Mouse (Mus musculus) heart, embryonic 16.5 days (tissue): ENCODE results near the gene Ppp1r3d. TPM values are rescaled to one million over a fixed set of nuclear protein-coding genes. Genes with fewer than 3 reads are reported as not detected.

Source experiments
- ATAC-seq: fragments of 200-750 bp; cut with Nextera tagmentation; replicated peaks from 2 replicates; pipeline ENCODE4 v1.8.0; 2017; ENCODE audit warnings: moderate number of reproducible peaks; ENCODE audit not compliant: insufficient read depth, low FRiP score; ENCODE audit errors: extremely low read depth
- H3K27ac ChIP-seq: fragments of 300-500 bp; sonication (generic); 2 replicates; pipeline ENCODE4 v1.5.1; 2014; ENCODE audit warnings: mild to moderate bottlenecking, low read length, control low read depth, moderate library complexity
- H3K27me3 ChIP-seq: fragments of 300-500 bp; sonication (generic); 2 replicates; pipeline ENCODE4 v1.6.1; 2014; ENCODE audit warnings: low read length, mixed read lengths; ENCODE audit not compliant: control insufficient read depth, insufficient read depth
- H3K36me3 ChIP-seq: fragments of 300-500 bp; sonication (generic); 2 replicates; pipeline ENCODE4 v1.6.1; 2014; ENCODE audit not compliant: control insufficient read depth, insufficient read depth
- H3K4me1 ChIP-seq: fragments of 300-500 bp; sonication (generic); 2 replicates; pipeline ENCODE4 v1.6.1; 2014; ENCODE audit warnings: low read length, mixed read lengths; ENCODE audit not compliant: control insufficient read depth, insufficient read depth
- H3K4me2 ChIP-seq: fragments of 300-500 bp; sonication (generic); 2 replicates; pipeline ENCODE4 v1.6.1; 2014; ENCODE audit warnings: low read depth, mild to moderate bottlenecking, control low read depth, low read length
- H3K4me3 ChIP-seq: fragments of 300-500 bp; sonication (generic); 2 replicates; pipeline ENCODE4 v1.5.1; 2014; ENCODE audit warnings: mild to moderate bottlenecking, control low read depth, low read length
- H3K9ac ChIP-seq: fragments of 300-500 bp; sonication (generic); 2 replicates; pipeline ENCODE4 v1.6.1; 2014; ENCODE audit warnings: low read length, control low read depth
- H3K9me3 ChIP-seq: fragments of 300-500 bp; sonication (generic); replicated peaks from 2 replicates; pipeline ENCODE4 v1.6.1; 2016; ENCODE audit warnings: low read length; ENCODE audit not compliant: control insufficient read depth
- WGBS: fragments of 180-500 bp; shearing (Covaris S2); extraction: QIAGEN DNeasy Blood & Tissue Kit; methylation state at CpG from one replicate; pipeline ENCODE4 v1.1.7; 2014; 5-methylcytosine and 5-hydroxymethylcytosine counted together
- polyA plus RNA-seq: library from polyadenylated mRNA; unstranded; fragments of >200 nt; fragmentation: Nextera tagmentation; extraction: Ambion mirVana; gene quantifications from 2 replicates; pipeline ENCODE4 v1.2.1, GENCODE M21; 2015

The Ppp1r3d gene
- polyA plus RNA-seq, 1 experiment from 2014 or later: 22.9 TPM

GRCm38 (mm10) chr2:178422186-178422585, 7.9 kb upstream of the Ppp1r3d start:
- H3K27ac ChIP-seq: peak overlapping the region; percentile 80
- no peak; the same call in 1 of the 2 replicates for ATAC-seq
- peak overlapping the region; percentile 33 for H3K4me2 ChIP-seq

GRCm38 (mm10) chr2:178421603-178422002, 7.3 kb upstream of the Ppp1r3d start:
- ATAC-seq: 0 out of 2 replicates have a peak, but pooled peaks have one; percentile 25
- H3K4me2 ChIP-seq: peak overlapping the region; percentile 32
- peak overlapping the region; percentile 80 for H3K27ac ChIP-seq
- H3K36me3 ChIP-seq: peaks cover 19% of the 10 kb centered on the region
- peaks cover 29% of the 10 kb centered on the region for H3K4me1 ChIP-seq
- H3K9me3 ChIP-seq: peaks cover 7% of the 10 kb centered on the region
- WGBS: 32% methylated on average over 5 of the region's 6 CpGs
- no peak overlapping the region for H3K4me3 ChIP-seq
- no peaks in the 10 kb centered on the region for H3K27me3 ChIP-seq
- H3K9ac ChIP-seq: peak overlapping the region; percentile 18

More at GRCm38 (mm10) chr2:178422186-178422585, 7.9 kb upstream of the Ppp1r3d start:
- H3K4me3 ChIP-seq: no peak overlapping the region
- WGBS: 18% methylated on average over 2 of the region's 3 CpGs
- H3K9me3 ChIP-seq: peaks cover 7% of the 10 kb centered on the region
- peaks cover 19% of the 10 kb centered on the region for H3K36me3 ChIP-seq
- H3K9ac ChIP-seq: peak overlapping the region; percentile 18; the same call in 1 of the 2 replicates
- H3K4me1 ChIP-seq: peaks cover 23% of the 10 kb centered on the region
- H3K27me3 ChIP-seq: no peaks in the 10 kb centered on the region

- H3K9ac ChIP-seq: no peak overlapping the region; the same call in 1 of the 2 replicates
- H3K27me3 ChIP-seq: no peaks in the 10 kb centered on the region
- WGBS: 60% methylated on average over 9 of the region's 9 CpGs
- peaks cover 19% of the 10 kb centered on the region for H3K36me3 ChIP-seq
- peaks cover 7% of the 10 kb centered on the region for H3K9me3 ChIP-seq
- peaks cover 32% of the 10 kb centered on the region for H3K4me1 ChIP-seq
- no peak overlapping the region for H3K4me3 ChIP-seq
- H3K27ac ChIP-seq: no peak overlapping the region
- no peak for ATAC-seq
- H3K4me2 ChIP-seq: no peak overlapping the region
These were observed 6.3 kb upstream of the Ppp1r3d start for GRCm38 (mm10) chr2:178420576-178420975.

GRCm38 (mm10) chr2:178416970-178417369, 2.7 kb upstream of the Ppp1r3d start:
- Histone ChIP-seq H3K4me2 (peak overlapping the region; percentile 30; the same call in 1 of the 2 replicates), H3K9ac (no peak overlapping the region), H3K27me3 (0 out of 2 replicates have a peak, but pooled peaks cover 2% of the 10 kb centered on the region), H3K4me1 (peaks cover 38% of the 10 kb centered on the region), H3K4me3 (no peak overlapping the region), H3K9me3 (peaks cover 7% of the 10 kb centered on the region), H3K27ac (no peak overlapping the region), H3K36me3 (peaks cover 19% of the 10 kb centered on the region)
- ATAC-seq: no peak
- 61% methylated on average over 4 of the region's 4 CpGs for WGBS

- no peak for ATAC-seq
- Histone ChIP-seq H3K27me3 (0 out of 2 replicates have a peak, but pooled peaks cover 2% of the 10 kb centered on the region), H3K4me1 (peaks cover 34% of the 10 kb centered on the region), H3K27ac (no peak overlapping the region; the same call in 1 of the 2 replicates), H3K9ac (peak overlapping the region; percentile 43; the same call in 1 of the 2 replicates), H3K36me3 (peaks cover 19% of the 10 kb centered on the region), H3K9me3 (peaks cover 7% of the 10 kb centered on the region), H3K4me2 (peak overlapping the region; percentile 30), H3K4me3 (peak overlapping the region; percentile 20; the same call in 1 of the 2 replicates)
- WGBS: 27% methylated on average over 13 of the region's 13 CpGs
These were observed 2.2 kb upstream of the Ppp1r3d start for GRCm38 (mm10) chr2:178416427-178416826.

- WGBS: 37% methylated on average over 3 of the region's 3 CpGs
- ATAC-seq: no peak
- H3K4me1 ChIP-seq: peaks cover 30% of the 10 kb centered on the region
These were observed 827 bp upstream of the Ppp1r3d start for GRCm38 (mm10) chr2:178415150-178415448.

GRCm38 (mm10) chr2:178413481-178414260, 601 bp downstream of the Ppp1r3d start:
- WGBS: 8% methylated on average over 75 of the region's 75 CpGs

More at GRCm38 (mm10) chr2:178415150-178415448, 827 bp upstream of the Ppp1r3d start:
- Histone ChIP-seq H3K9me3 (peaks cover 7% of the 10 kb centered on the region), H3K27me3 (0 out of 2 replicates have a peak, but pooled peaks cover 2% of the 10 kb centered on the region), H3K4me2 (peak overlapping the region; percentile 99), H3K9ac (peak overlapping the region; percentile 85), H3K4me3 (peak overlapping the region; percentile 58), H3K27ac (peak overlapping the region; percentile 92), H3K36me3 (peaks cover 19% of the 10 kb centered on the region)

GRCm38 (mm10) chr2:178413081-178413480, 1.2 kb downstream of the Ppp1r3d start:
- no peak for ATAC-seq
- H3K27ac ChIP-seq: peak overlapping the region; percentile 92
- peak overlapping the region; percentile 99 for H3K4me2 ChIP-seq
- H3K4me3 ChIP-seq: peak overlapping the region; percentile 58
- WGBS: 37% methylated on average over 13 of the region's 13 CpGs
- peaks cover 34% of the 10 kb centered on the region for H3K4me1 ChIP-seq
- H3K36me3 ChIP-seq: peaks cover 4% of the 10 kb centered on the region
- peak overlapping the region; percentile 85 for H3K9ac ChIP-seq
- 0 out of 2 replicates have a peak, but pooled peaks cover 2% of the 10 kb centered on the region for H3K27me3 ChIP-seq
- H3K9me3 ChIP-seq: peaks cover 3% of the 10 kb centered on the region

More at GRCm38 (mm10) chr2:178413481-178414260, 601 bp downstream of the Ppp1r3d start:
- Histone ChIP-seq H3K4me3 (peak overlapping the region; percentile 58), H3K36me3 (peaks cover 10% of the 10 kb centered on the region), H3K9me3 (peaks cover 7% of the 10 kb centered on the region), H3K4me1 (peaks cover 34% of the 10 kb centered on the region), H3K4me2 (peak overlapping the region; percentile 99), H3K9ac (peak overlapping the region; percentile 85), H3K27me3 (0 out of 2 replicates have a peak, but pooled peaks cover 2% of the 10 kb centered on the region), H3K27ac (peak overlapping the region; percentile 92)
- no peak; the same call in 1 of the 2 replicates for ATAC-seq

- peaks cover 34% of the 10 kb centered on the region for H3K4me1 ChIP-seq
- peak; percentile 62 for ATAC-seq
- H3K4me2 ChIP-seq: peak overlapping the region; percentile 99
- H3K27ac ChIP-seq: peak overlapping the region; percentile 92
- H3K9me3 ChIP-seq: no peaks in the 10 kb centered on the region; the same call in 1 of the 2 replicates
- 14% methylated on average over 6 of the region's 6 CpGs for WGBS
- peak overlapping the region; percentile 85 for H3K9ac ChIP-seq
- 0 out of 2 replicates have a peak, but pooled peaks cover 2% of the 10 kb centered on the region for H3K27me3 ChIP-seq
- H3K36me3 ChIP-seq: no peaks in the 10 kb centered on the region
- H3K4me3 ChIP-seq: peak overlapping the region; percentile 58
These were observed 1.7 kb downstream of the Ppp1r3d start for GRCm38 (mm10) chr2:178412598-178412997.
